26 mouse cellular contexts compared by ENCODE assay signal in the genomic region with DNA sequence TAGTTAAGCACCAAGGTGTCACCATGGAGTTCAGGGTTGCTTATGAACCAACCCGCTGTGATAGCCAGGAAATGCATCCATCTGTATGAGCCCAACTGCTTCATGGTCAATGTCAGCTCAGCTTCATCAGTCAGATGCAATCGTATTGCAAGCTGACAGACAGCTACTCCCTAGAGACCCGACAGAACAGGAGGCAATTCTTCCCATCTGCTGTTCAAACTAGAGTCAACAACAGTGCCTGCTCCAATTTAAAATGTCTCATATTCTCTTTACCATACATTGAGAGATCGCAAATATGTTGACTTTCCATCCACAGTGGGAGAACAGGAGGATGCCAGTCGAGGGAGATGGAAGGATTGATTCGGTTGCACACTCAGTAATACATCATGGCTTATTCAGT.
A peak's percentile ranks its signal among the peaks of the same experiment; 100 is the strongest.
DNase-seq lines count a peak whose midpoint lies in the region; ATAC-seq lines count a peak whose summit lies in the region.
"Had no signal": no experiment of that assay in that cellular context is flagged by ENCODE, and none has a peak within 500 bp of the region (broad histone marks: within the 10 kb centered on the region; RNA-seq: fewer than 3 reads in every experiment).

No protein-coding gene starts in this region.

- DNase-seq in cerebellum, adult 18-20 months, result no peak
- DNase-seq in hindbrain, embryonic 14.5 days (ENCODE audit: low spot score), result no peak
- peak; percentile 17 for DNase-seq in left cerebral cortex, postnatal 4 days
- DNase-seq in left cerebral cortex, adult 8-10 months (ENCODE audit: low spot score in 2 of 2), result no peak
- DNase-seq in mesoderm, embryonic 11.5 days (ENCODE audit: low read depth, low spot score), result peak; percentile 12
- no peak for DNase-seq in ovary, postnatal 14 days (ENCODE audit: low spot score)
- DNase-seq: adrenal gland, adult 8-10 months; cerebellum, adult 8-10 months; cerebellum, postnatal 36 days; forebrain, postnatal 0 days; heart, postnatal 14 days; kidney, adult 18-20 months; kidney, postnatal 36 days; right cerebral cortex, postnatal 25 days had no signal

- no peak overlapping the region for H3K27ac ChIP-seq in hindbrain, embryonic 14.5 days
- H3K27ac ChIP-seq in hindbrain, embryonic 12.5 days, result no peak overlapping the region
- H3K27ac ChIP-seq: kidney, embryonic 15.5 days; limb, embryonic 13.5 days; lung, embryonic 15.5 days; midbrain, embryonic 13.5 days; neural tube, embryonic 12.5 days; stomach, embryonic 15.5 days had no signal

- ATAC-seq in cerebellum, adult (ENCODE audit: insufficient number of reproducible peaks, low FRiP score, low TSS enrichment), result peak; percentile 23; the same call in 1 of the 2 replicates
- ATAC-seq in hindbrain, embryonic 14.5 days (ENCODE audit: low FRiP score), result peak; percentile 24; the same call in 1 of the 2 replicates
- ATAC-seq in hindbrain, embryonic 12.5 days (ENCODE audit: low FRiP score), result no peak
- ATAC-seq: activated CD4-positive, CD25-positive, alpha-beta regulatory T cell, adult 4 months; forebrain, postnatal 0 days; midbrain, embryonic 13.5 days had no signal

- intact Hi-C loops in left cerebral cortex, postnatal 4 days (cut with DNase I), result no loop called here

- H3K9me3 ChIP-seq in hindbrain, embryonic 14.5 days (ENCODE audit: control insufficient read depth, low read length), result no peaks in the 10 kb centered on the region
- H3K9me3 ChIP-seq in hindbrain, embryonic 12.5 days (replicated peaks), result no peaks in the 10 kb centered on the region
- H3K9me3 ChIP-seq: kidney, embryonic 15.5 days; limb, embryonic 13.5 days; lung, embryonic 15.5 days; midbrain, embryonic 13.5 days; neural tube, embryonic 12.5 days; stomach, embryonic 15.5 days had no signal

- no peaks in the 10 kb centered on the region for H3K36me3 ChIP-seq in hindbrain, embryonic 14.5 days (replicated peaks; ENCODE audit: control insufficient read depth, insufficient read depth)
- no peaks in the 10 kb centered on the region for H3K36me3 ChIP-seq in hindbrain, embryonic 12.5 days
- H3K36me3 ChIP-seq: lung, embryonic 15.5 days; midbrain, embryonic 13.5 days; neural tube, embryonic 12.5 days; stomach, embryonic 15.5 days had no signal

- H3K27me3 ChIP-seq in hindbrain, embryonic 14.5 days (ENCODE audit: control insufficient read depth, insufficient read depth, low read length), result no peaks in the 10 kb centered on the region
- no peaks in the 10 kb centered on the region for H3K27me3 ChIP-seq in hindbrain, embryonic 12.5 days
- H3K27me3 ChIP-seq: CH12.LX; kidney, embryonic 15.5 days; limb, embryonic 13.5 days; lung, embryonic 15.5 days; midbrain, embryonic 13.5 days; neural tube, embryonic 12.5 days; stomach, embryonic 15.5 days had no signal

- no peak overlapping the region for H3K4me3 ChIP-seq in hindbrain, embryonic 14.5 days (replicated peaks; ENCODE audit: low read length)
- H3K4me3 ChIP-seq in hindbrain, embryonic 12.5 days, result no peak overlapping the region
- H3K4me3 ChIP-seq: kidney, embryonic 15.5 days; limb, embryonic 13.5 days; lung, embryonic 15.5 days; midbrain, embryonic 13.5 days; myocyte; neural tube, embryonic 12.5 days; stomach, embryonic 15.5 days had no signal

- 74% methylated on average over 6 of the region's 6 CpGs for WGBS in hindbrain, embryonic 14.5 days
- 79% methylated on average over 6 of the region's 6 CpGs for WGBS in hindbrain, embryonic 12.5 days

- H3K4me1 ChIP-seq in hindbrain, embryonic 14.5 days (replicated peaks; ENCODE audit: control insufficient read depth, insufficient read depth, low read length), result no peaks in the 10 kb centered on the region
- peaks cover 4% of the 10 kb centered on the region; the same call in 1 of the 2 replicates for H3K4me1 ChIP-seq in hindbrain, embryonic 12.5 days
- H3K4me1 ChIP-seq: kidney, embryonic 15.5 days; lung, embryonic 15.5 days; midbrain, embryonic 13.5 days; neural tube, embryonic 12.5 days; stomach, embryonic 15.5 days had no signal

- H3K4me2 ChIP-seq in hindbrain, embryonic 14.5 days (replicated peaks), result no peak overlapping the region
- no peak overlapping the region for H3K4me2 ChIP-seq in hindbrain, embryonic 12.5 days (replicated peaks)
- H3K4me2 ChIP-seq: kidney, embryonic 15.5 days; limb, embryonic 13.5 days; liver, embryonic 11.5 days; lung, embryonic 15.5 days; midbrain, embryonic 13.5 days; neural tube, embryonic 12.5 days; stomach, embryonic 15.5 days had no signal

- H3K9ac ChIP-seq in hindbrain, embryonic 14.5 days, result no peak overlapping the region
- H3K9ac ChIP-seq in hindbrain, embryonic 12.5 days, result no peak overlapping the region
- H3K9ac ChIP-seq: forebrain, postnatal 0 days; kidney, embryonic 15.5 days; limb, embryonic 13.5 days; lung, embryonic 15.5 days; midbrain, embryonic 13.5 days; neural tube, embryonic 12.5 days; stomach, embryonic 15.5 days had no signal

Comparison
In these comparisons a context has a peak if more than half of its experiments do, and no peak if none do; other contexts are left out.
1. DNase-seq: peak in left cerebral cortex, postnatal 4 days (single experiment) and mesoderm, embryonic 11.5 days (single experiment); none in cerebellum, adult 18-20 months (0 of 2), hindbrain, embryonic 14.5 days (single experiment), left cerebral cortex, adult 8-10 months (0 of 2) and ovary, postnatal 14 days (single experiment).